Mouse (Mus musculus) effector memory CD4-positive, alpha-beta T cell, adult 5 months (primary cell): Measurements from ENCODE around the gene Gart. TPM values are rescaled to one million over a fixed set of nuclear protein-coding genes. Genes with fewer than 3 reads are reported as not detected.

ENCODE experiments used
- polyA plus RNA-seq: library from polyadenylated mRNA; unstranded; fragments of 100-300 nt; shearing (Covaris generic); gene quantifications from one replicate; pipeline ENCODE4 v1.2.1, GENCODE M21; 2017

Gart gene
- 51.4 TPM for polyA plus RNA-seq

DNA sequence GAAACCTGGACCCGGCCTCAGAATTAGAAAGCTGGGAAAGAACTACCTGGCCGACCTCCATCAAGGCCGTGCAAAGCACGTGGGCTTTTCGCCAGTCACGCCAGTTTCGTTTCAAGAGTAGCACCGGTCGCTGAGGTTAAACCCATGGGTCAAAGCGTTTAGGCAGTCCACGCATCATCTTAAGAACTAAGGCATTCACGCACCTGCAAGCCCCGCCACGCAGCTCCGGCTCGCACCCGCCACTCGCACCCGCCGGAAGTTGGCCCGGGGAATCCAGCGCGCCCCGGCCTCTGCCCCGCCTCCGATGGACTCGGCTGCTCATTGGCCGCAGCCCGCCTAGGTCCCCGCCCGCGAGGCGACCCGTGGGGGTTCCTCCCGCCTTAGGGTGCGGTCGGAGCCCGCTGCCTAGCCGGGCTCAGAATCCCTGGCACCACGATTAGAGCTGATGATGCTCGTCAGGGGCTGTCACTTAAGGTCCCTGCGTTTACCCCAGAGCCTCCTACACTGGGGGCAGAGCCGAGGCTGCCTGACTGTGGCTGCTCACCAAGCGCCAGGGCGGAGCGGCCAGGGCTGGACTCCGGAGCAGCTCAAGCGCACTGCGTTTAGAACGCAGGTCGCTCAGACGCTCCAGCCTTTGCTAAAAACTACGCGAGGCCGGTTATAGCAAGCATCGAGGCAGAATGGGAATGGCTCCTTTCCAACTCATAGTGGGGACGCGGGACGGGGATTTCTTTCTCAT lies at the start of gene Gart:
Gene Gart, minus strand, starts transcription at position 272 of the 739 bp plus-strand sequence.

DNA sequence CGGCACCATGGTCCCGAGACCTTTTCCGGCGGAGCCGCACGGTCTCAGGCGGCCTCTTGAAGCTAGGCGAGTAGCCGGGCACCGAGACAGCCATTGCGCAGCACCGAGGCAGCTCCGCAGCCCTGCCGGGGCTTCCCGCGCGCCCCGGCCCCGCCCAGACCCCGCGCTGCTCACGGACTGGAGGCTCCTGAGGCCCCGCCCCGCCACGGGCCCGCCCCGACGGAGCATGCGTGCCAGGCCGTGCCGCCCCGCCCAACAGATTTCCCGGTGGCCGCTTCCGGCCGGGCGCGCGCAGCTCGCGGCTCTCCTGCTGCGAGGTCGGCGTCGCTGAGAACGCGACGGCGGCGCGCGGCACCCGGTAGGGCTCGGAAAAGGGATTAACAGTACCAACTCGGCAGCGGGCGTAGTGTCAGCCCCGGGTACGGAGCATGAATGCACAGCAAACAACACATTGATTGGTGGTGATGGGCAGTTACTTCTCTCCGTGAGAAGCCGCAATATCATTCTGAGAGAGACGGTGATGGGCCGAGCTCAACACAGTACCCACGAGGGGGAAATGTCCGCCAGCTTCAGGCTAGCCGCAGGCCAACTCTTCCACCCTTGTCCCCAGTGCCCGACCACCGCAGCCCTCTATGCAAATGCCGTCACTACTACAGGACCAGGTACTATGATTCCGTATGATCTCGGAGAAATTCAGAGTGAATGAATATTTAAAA lies 42.0 kb upstream of the Gart start, which contains the start of gene Donson:
Gene Donson, minus strand, starts transcription at position 152 of the 716 bp plus-strand sequence.

DNA sequence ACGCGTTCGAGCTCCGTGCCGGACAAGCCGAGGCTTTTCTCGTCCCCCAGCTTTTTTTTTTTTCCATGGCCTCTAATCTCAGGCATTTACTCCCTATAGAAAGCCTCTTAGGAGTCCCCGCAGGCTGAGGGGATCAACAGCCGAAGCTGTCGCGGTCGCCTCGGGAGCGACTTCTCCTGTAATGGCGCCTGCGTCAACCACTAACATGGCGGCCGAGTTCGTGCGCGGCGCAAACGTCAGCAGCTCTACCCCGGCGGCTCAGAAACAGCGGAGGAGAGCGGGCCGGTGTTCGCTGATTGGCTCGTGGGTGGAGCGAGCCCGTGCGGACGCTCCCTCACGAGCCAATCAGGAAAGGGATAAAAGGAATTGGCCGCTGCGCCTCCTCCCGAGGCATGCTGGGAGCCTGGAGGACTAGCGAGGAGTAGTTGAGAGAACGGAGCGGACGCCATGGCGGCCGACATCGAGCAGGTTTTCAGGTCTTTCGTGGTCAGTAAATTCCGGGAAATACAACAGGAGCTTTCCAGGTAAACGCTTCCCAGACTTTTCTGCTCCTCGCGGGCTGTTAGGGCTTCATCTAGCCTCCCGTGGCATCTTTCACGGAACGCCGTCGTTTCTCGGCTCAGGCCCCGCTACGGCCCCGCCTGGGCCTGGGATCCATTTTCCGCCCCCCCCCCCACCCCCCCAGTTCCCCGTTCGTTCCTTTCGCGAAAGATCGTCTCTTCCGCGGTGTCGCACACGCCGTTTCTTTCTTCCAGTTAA lies 888 bp upstream of the Gart start, which contains the start of gene Son:
Gene Son, plus strand, starts transcription at position 46 of the 759 bp plus-strand sequence.

DNA sequence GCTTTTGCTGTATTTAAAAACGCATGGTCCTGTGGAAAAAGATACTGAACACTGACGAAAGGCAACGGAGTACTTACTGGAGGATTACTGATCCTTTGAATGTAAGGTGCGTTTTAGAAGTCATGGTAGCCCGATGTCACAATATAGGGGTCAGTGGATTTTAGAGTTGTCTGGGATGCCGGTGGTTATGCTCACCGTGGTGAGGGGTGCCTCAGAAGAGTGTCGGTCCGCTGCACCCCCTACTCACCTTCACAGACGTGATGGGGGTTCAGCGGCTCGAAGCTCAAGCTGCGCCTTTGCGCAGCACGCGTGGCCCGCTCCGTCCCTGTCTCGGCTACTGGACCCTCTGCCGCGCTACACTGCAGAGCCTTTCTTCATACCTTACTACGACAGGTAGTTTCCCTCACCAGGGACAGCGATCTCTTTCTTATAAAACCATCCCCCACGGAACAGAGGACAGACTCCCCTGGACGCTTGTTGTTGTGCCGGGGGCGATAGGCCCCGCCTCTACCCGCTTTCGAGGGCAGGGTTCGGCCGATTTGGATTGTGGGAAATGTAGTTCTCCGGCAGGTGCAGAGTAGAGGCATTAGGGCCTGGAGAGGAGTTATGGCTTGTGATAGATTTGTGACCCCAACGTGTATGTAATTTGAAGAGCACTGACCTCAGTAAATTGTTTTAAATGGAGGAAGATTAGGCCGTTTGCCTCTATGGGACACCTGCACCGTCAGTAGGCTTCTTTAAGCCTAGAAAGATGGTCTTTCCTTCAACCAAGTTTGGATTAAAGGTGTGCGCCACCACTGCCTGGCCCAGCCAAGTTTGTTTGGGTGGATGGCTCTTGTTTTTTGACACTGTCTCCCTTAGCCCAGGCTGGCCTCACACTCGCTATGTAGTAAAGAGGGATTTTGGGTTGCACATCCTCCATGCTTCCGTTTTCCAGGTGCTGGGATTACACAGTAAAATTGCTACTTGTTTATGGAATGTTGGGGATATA lies 27.9 kb downstream of the Gart start, which contains the start of gene Dnajc28:
Gene Dnajc28, minus strand, starts transcription at position 516 of the 991 bp plus-strand sequence.

DNA sequence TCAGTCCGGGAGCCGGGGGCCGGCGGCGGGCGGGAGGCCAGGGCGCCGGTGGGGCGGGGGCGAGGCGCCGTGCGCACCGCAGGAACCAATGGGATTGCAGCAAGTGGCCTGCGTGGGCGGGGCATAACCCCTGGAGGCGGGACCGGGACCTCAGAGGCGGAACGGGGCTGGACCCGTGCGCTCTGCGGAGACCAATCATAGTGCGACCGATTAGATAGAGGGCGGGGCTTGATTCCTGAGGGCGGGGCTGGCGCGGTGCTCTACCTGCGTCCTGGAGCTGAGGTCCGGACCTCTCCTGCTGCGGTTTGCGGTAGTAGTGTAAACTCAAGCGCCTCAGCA lies 49.1 kb downstream of the Gart start, which contains the start of gene Tmem50b:
Gene Tmem50b, minus strand, starts transcription at position 129 of the 339 bp plus-strand sequence.

Other genes starting within 250 kb of the Gart start
- 79.6 TPM for gene Il10rb, start 240.8 kb downstream of the Gart start, polyA plus RNA-seq
- gene Ifnar1, start 161.7 kb downstream of the Gart start, polyA plus RNA-seq: 248 TPM
- 40.4 TPM for gene Ifngr2, start 99.9 kb downstream of the Gart start, polyA plus RNA-seq
- gene Tmem50b, start 49.2 kb downstream of the Gart start, polyA plus RNA-seq: 44.0 TPM
- 0.51 TPM for gene Dnajc28, start 27.9 kb downstream of the Gart start, polyA plus RNA-seq
- 138 TPM for gene Son, start 554 bp upstream of the Gart start, polyA plus RNA-seq
- gene Donson, start 41.8 kb upstream of the Gart start, polyA plus RNA-seq: 146 TPM
- 34.3 TPM for gene Cryzl1, start 82.0 kb upstream of the Gart start, polyA plus RNA-seq
- 3.8 TPM for gene Itsn1, start 82.3 kb upstream of the Gart start, polyA plus RNA-seq